Mouse (Mus musculus) kidney, postnatal 36 days (tissue): ENCODE results near the gene Timm10.

Experiments
- DNase-seq, 2 experiments: peaks; one replicate each; pipeline ENCODE4 v3.0.0; 2021 to 2022; ENCODE audit warnings: mixed read lengths in 2 of 2

Gene Timm10

DNA sequence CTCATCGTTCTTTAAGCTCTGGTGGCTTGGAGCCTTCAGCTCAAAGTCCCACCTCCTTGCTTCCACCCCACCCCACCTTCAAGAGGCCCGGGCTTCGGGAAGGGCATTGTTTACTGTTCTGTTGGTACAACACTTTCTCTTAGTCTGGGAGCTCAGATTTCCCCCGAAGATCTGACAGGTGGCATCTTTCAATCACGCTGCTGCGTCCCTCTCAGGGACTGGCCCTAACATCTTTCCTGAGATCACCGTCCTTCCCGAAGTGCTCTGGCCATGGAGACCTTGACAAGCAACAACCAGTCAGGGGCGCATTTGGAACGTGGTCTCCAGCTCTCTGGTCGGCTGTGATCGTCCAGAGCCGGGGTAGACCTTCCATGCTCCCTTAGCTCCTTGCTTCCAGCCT, 4.2 kb upstream of the Timm10 start, which contains the start of gene Smtnl1:
Gene Smtnl1, minus strand, starts transcription at position 101 of the 400 bp plus-strand sequence.
- no peak for DNase-seq

DNA sequence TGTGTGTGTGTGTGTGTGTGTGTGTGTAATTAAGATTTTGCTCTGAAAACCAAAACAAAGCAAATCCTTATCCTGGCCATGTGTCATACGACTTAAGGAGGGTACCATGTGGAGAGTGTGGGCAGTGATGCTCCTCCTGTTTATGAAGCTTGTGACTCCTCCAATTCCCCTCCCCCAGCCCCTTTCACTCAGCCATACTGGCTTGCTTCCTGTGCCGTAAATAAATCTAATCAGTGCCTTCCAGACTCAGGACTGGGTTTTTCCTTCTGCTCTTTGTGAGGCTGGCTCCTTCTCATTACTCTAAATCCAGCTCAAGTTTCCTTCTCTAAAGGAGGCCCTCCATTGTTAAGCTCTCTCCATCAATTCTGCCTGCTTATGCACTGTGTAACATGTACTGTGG, 3.6 kb upstream of the Timm10 start:
- no peak for DNase-seq

- peak; percentile 44 to 67 for DNase-seq
Measured at GRCm38 (mm10) chr2:84827283-84827920, 605 bp downstream of the Timm10 start.

DNA sequence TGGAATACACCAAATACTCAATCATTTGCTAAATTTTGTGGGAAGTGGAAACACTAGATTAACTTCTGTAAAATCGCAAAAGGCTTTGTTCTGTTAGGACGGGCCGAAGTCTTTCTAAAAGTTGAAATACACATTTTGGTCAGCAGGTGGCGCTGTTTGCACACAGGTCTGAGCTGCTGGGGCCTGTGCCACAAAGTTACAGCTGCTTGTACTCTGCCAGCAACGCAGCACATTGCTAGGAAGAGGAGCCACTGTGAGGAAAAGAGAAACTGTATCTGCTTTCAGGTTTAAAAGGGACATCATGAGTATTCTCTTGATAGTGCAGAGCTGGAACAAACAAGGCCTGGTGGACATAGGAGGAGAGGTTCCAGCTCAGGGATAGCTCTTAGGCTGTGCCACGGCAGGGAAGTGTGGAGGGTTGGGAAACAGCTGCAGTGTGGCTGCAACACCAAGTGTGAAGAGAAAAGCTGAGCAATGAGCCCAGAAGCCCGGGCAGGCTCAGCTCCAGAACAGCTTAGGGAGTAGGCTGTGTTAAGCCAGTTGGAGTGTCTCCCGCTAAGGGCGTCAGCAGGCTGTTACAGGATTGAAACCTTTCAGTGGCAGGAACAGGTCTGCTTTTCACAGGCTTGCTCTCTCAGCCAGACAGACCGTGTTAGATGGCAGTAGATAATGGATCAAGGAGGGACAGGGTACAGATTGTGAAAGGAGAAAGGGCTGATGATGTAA, 5.0 kb downstream of the Timm10 start:
- DNase-seq: peak; percentile 85 to 88

DNA sequence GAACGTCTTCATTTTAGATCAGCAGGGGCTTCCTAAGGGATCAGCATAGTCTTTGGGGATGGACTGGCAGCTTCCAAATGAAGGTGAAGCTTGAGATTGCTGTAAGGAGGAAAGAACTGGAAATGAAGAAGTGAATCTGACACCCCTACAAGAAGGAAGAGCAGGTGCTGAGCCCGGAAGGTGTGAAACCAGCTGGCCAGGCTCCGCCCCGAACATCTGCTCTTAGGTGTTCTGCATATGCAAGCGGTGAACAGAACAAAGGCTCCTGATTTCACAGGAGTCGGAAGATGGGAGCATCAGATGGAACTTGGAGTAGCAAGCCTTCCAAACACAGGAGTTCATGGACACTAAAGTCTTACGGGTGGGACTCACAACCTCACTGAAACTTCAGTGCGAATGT, 10.3 kb downstream of the Timm10 start:
- no peak for DNase-seq

DNA sequence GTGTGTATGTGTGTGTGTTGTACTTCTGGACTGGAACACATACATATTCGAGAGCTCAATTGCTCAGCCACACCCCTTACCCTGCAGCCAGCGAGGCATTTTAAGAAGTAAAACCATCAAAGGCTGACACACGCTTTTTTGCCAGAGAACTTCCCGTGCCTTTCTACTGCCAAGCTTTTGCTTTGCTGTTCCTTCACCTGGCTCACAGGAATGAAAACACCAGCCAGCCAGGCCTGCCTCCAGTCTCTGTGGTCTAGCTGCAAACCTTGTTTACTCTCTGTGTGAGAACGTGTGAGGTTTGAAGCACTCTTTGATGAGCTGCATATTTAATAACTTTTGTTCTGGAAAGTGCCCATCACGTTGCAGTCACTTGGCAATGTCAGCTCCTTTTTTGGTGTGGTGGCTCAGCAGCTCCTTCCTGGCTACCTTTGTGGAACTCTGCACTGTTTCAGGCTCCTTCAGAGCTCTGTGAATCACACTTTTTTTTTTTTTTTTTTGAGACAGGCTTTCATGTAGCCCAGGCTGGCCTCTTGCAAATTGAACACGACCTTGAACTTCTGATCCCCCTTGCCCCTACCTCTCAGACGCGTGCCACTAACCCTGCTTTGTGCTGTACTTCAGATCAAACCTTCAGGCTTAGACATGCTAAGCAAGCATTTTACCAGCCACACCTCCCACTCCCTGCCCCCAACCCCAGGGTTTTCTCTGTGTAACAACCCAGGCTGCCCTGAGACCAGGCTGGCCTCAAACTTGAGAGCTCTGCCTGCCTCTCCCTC, 11.2 kb downstream of the Timm10 start:
- DNase-seq: no peak

GRCm38 (mm10) chr2:84838593-84838949, 11.8 kb downstream of the Timm10 start, which contains the start of gene Slc43a1:
Slc43a1 (plus strand) TSS chr2:84838850.
- no peak for DNase-seq

DNA sequence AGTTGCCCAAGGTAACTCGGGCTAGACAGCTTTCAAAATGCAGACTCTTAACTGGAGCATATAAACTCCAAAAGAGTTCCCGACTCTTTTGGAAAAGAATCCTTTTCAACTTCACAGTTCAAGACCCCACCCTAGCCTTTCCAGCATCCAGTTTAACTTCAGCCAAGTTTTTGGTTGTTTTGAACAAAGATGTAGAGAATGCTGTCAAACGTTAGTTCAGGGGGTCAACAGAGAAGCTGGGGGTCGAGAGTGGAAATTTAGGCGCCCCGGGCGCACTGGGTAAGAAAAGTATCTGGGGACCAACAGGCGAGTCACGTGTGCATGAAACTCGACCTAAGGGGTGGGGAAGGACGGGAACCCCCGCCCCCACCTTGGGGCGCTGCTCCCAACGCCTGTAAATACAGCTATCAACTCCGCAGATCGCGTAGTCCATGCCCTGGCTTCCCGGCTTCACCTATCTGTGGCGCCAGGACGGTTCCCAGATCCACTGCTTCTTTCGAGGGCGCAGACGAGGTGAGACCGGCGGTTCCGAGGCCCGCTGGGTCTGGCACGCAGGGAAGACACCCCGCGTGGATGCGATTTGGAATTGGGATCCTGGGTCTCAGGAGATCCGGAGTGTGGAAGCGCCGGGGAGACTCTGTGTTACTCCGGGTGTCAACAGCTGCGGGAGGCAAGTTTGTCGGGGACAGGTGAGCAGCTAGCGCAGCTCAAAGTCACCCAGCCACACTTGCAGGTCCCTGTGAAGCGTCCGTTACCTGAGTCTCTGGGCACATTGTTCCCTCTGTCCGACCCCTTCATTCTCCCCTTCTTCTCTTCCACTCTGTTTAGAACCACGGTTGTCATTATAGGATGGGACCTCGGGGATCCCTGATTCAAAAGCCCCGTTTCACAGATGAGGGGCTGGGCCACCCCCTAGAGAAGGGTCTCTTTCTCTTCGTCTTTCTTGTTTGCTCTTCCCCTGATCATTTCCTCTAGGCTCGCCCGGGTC, 12.5 kb downstream of the Timm10 start:
- peak in 1 of 2 experiments; percentile 32 for DNase-seq

GRCm38 (mm10) chr2:84840016-84840747, 13.4 kb downstream of the Timm10 start:
- peak; percentile 57 to 78 for DNase-seq

- DNase-seq: no peak
Measured at GRCm38 (mm10) chr2:84840748-84841563, 14.2 kb downstream of the Timm10 start.

DNA sequence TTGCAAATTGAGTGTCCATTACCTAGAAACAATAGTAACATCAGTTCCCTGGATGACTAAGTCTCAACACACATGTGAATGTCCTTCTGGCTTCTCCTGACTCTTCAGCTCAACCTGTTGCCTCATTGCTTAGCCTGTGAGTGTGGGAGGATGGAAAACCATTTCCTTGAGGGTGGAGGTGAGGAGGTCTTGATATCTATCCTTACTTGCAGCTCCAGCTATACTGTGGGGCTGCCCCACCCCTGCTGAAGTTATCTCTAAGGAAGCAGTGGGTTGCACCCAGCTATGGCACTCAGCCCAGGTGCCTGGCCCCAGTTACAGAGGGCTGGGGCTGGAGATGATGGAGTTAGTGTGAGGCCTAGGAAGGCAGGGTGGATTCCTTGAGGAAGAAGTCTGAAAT, 15.1 kb downstream of the Timm10 start:
- no peak for DNase-seq

GRCm38 (mm10) chr2:84843654-84844053, 16.9 kb downstream of the Timm10 start:
- DNase-seq: peak in 1 of 2 experiments; percentile 29

DNA sequence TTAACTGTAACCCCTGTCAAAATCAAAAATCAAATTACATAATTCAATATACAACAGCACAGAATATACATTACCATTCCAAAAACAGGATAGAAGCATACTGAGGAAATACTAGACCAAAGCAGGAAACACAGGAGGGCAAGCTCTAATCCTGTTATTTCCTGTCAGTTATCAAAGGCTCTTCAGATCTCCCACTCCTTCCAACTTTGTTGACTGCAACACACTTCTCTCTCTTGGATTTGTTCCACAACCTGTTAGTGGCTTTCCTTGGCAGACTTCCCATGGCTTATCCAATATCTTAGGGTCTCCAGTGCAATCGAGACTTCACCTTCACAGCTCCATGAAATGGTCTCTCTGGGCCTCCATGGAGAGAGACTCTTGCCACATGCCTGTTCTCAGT, 18.4 kb downstream of the Timm10 start:
- DNase-seq: no peak

- DNase-seq: no peak
Measured at GRCm38 (mm10) chr2:84850407-84851129, 23.8 kb downstream of the Timm10 start.

DNA sequence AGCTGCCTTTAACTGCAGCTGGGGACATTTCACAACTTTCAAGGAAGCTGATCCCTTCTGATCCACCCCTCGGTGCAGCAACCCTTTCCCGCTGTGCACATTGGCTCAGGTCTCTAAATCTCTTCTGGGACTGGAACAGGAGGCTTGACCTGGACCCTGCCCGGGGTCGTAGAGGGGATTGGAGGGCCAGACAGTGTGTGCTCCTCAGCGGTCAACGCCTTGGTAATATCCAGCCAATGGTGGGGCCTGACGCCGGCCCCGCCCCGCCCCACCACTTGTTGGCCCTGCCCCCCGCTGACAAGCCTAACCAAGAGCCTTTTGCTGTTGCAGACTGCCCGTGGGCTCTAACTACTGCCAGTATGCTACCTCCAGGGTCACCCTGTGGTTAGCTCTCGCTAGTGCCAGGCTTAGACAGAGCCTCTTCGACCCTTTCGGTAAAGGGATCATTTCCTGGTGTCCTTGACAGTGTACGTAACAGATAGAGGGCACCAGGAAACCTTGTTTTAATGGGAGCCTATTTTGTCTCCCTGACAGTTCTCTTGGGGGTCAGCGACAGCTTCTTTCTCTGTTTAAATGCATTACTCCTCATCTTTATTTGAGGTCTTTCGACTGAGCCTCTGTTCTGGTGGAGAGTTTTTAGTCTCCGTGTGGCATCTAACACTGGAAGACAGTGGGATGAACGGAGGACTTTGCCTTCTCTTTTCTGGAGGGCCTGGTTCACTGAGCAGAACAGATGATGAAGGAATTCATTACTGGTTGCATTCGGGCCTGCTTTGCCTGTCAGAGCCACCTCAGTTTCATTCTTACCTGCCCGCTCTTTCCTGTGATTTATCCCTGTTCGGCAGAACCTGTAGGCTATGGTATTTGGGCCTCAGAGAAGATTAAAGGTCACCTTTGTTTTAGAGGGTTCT, 24.6 kb downstream of the Timm10 start:
- peak; percentile 85 to 86 for DNase-seq

GRCm38 (mm10) chr2:84855732-84856131, 28.9 kb downstream of the Timm10 start:
- peak; percentile 73 to 77 for DNase-seq

GRCm38 (mm10) chr2:84858551-84858950, 31.8 kb downstream of the Timm10 start:
- DNase-seq: no peak

DNA sequence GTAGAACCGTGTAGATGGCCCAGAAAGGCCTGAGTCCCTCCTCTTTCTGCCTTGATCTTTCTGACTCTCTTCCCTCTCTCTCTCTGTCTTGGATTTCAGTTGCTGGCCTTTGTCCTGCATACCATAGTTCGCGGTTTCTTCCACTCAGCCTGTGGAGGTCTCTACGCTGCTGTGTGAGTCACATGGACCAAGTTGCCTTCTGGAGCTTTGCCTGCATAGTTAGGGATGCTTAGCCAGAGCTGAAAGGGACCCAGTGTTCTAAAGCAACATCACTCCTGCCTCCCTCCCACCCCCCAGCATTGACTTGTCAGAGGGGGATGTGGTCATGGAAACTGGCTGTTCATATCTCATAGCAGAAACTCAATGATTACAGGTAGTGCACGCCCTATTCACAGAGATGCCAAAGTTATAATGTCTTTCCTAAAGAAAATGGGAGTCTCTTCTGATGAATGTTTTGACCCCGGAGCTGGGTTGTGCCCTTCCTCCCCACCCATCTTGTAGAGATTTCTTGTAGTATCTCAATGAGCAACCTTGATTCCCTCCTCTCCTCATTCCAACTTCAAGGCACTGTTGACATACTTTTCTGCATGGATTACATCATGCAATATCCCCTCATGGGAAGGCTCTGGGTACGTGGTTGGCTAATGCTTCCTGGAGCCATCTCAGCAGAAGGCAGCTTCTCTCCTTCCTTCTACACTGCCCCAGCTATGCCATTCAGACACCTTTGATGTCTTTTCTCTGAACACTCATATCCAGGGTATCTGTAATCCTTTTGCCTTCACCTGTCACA, 33.4 kb downstream of the Timm10 start:
- no peak for DNase-seq
